Mouse (Mus musculus): ENCODE results near the gene Hexim1. TPM values are rescaled to one million over a fixed set of nuclear protein-coding genes. Genes with fewer than 3 reads are reported as not detected.
A peak's percentile ranks its signal among the peaks of the same experiment; 100 is the strongest.

Gene Hexim1
- total RNA-seq (2021): 10 to 100 TPM; 18.6 to 21.8 TPM
- long read RNA-seq, experiment 1, transcript Hexim1-201 (1 exons, 3,495 nt): major isoform, 6 of 6 reads
- long read RNA-seq, experiment 1, partial matches to known transcripts: 0 of 6 reads
- long read RNA-seq, experiment 1, other reads (novel, unspliced or antisense): 0 of 6 reads
- long read RNA-seq, experiment 2, partial matches to known transcripts: 0 of 1 reads
- long read RNA-seq, experiment 2, other reads (novel, unspliced or antisense): 0 of 1 reads

GRCm38 (mm10) chr11:103116008-103116818 lies at the start of gene Hexim1:
Hexim1 (plus strand) TSS chr11:103116231.
- H3K27ac ChIP-seq: peak within 1 kb of the TSS; percentile 94
- TF ChIP-seq CTCF (IDR thresholded peaks at IDR 0.05): no peak
- peak; percentile 100 for DNase-seq
- intact Hi-C loops (cut with DNase I): loop anchor here (1.0 kb wide), 1 partner anchor 16 kb away; the partner anchor contains the start of gene Hexim2
- peak within 1 kb of the TSS; percentile 86 for H3K4me3 ChIP-seq

DNA sequence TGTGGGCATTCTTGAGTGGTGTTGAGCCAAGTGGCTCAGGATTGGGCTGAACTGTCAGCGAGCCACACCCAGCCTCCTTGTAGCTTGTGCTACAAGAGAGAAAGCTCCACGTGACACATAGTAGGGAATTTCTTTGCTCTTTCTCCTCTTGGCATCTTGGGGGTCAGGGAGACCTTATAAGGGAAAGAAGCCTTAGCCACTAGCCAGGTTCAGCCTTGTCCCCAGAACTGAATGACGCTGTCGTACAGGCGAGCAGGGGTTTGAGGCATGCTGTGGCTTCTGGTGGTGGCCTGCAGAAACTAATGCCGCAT lies 49.0 kb upstream of the Hexim1 start:
- peak; percentile 43 for DNase-seq
- Histone ChIP-seq H3K27ac (peak overlapping the region; percentile 90), H3K4me3 (peak overlapping the region; percentile 5; the same call in 1 of the 2 replicates)
- no peak for TF ChIP-seq CTCF (IDR thresholded peaks at IDR 0.05)
- intact Hi-C loops (cut with DNase I): no loop called here

DNA sequence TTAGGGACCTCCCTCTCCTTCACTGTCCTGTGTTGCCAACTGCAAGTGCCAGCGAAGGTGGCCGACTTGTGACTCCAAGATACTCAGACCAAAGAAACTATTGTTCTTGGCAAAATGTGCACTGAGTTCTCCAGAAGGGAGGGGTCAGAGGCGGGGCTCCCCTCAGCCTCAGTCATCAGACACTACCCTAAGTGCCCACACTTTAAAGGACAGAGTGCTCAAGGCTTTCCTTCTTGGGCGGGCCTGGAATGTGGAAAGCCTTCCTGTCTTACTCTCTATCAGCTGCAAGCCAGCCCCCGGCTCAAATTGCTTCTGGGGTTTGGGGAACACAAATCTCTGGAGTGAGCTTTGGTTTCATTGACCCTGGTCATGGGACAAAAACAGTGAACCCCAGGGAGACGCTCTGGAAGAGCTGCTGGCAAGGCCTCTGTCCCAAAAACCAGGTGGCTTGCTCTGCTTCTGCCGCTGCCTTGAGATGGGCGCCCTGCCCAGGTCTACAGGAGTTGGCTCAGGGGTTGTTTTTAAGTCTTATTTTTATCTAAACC lies 48.5 kb upstream of the Hexim1 start:
- intact Hi-C loops (cut with DNase I): no loop called here
- Histone ChIP-seq H3K4me3 (peak overlapping the region; percentile 5; the same call in 1 of the 2 replicates), H3K27ac (peak overlapping the region; percentile 90)
- peak; percentile 92 for DNase-seq
- no peak for TF ChIP-seq CTCF (IDR thresholded peaks at IDR 0.05)

- intact Hi-C loops (cut with DNase I): no loop called here
- no peak for TF ChIP-seq CTCF (IDR thresholded peaks at IDR 0.05)
- no peak for DNase-seq
- H3K27ac ChIP-seq: peak overlapping the region; percentile 90
- H3K4me3 ChIP-seq: no peak overlapping the region
Observed at GRCm38 (mm10) chr11:103068272-103068671, 47.8 kb upstream of the Hexim1 start.

DNA sequence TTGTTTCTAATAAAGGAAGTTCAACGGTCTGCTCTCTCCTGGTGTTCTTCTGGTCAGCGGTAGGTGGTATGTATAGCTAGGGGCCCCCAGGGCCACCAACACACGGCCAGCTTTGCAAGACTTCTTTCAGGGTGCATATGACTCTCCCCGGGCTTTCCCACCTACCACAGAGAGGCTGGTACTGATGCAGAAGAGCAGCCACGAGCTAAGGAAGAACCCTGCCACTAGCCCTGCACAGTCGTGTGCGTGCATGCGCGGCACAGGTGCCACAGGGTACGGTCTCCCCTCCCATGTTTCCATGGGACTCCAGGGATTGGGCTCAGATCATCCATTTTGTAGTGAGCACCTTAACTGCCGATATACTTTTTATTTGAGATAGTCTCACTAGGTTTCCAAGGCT lies 47.1 kb upstream of the Hexim1 start:
- H3K4me3 ChIP-seq: no peak overlapping the region
- peak; percentile 25 for DNase-seq
- H3K27ac ChIP-seq: peak overlapping the region; percentile 90
- intact Hi-C loops (cut with DNase I): no loop called here
- no peak for TF ChIP-seq CTCF (IDR thresholded peaks at IDR 0.05)

DNA sequence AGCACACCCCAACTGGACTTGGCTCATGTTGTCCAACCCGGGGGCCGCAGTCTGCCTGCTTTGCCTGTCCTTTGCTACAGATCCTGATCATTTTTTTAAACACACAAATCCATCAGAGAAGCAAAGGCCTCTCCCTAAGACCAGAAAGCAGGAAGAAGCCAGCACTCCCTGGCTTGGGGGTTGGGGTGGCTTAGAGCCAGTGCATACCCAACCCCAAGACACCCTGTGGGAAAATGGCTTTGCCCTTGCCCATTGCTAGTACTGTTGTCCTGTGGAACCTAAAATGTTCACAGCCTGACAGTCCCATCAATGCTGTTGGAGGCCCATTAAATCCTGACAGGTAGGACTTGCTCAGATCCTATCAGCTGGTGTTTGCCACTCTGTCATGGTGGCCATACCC lies 46.3 kb upstream of the Hexim1 start:
- intact Hi-C loops (cut with DNase I): no loop called here
- TF ChIP-seq CTCF (IDR thresholded peaks at IDR 0.05): no peak
- H3K4me3 ChIP-seq: no peak overlapping the region
- peak overlapping the region; percentile 90 for H3K27ac ChIP-seq
- peak; percentile 13 for DNase-seq

DNA sequence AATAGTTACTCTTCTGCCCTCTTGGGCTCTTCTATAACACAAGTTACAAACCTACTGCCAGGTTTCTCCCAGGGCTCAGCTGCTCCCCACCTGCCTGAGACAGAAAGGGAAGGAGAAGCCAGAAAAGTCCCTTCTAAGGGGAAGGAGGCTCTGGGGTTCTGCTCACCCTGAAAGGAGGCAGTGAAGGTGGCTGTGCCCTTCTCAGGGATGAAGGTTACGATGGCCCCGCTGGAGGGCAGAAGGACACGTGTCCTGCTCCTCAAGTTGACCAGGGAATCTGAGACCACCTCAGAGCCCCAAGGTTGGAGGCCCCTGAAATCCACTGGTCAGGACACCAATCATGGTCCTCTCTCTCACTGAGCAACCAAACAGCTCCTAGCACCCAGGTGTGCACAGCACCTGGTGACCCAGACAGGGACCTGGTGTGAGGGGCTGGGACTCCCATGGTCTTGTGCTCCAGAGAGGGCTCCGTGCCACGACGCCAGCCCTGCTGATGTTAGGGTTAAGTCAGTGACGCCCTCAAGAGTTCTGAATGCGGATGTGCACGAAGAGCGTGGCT lies 45.6 kb upstream of the Hexim1 start:
- H3K27ac ChIP-seq: peak overlapping the region; percentile 90
- DNase-seq: peak; percentile 21
- intact Hi-C loops (cut with DNase I): no loop called here

GRCm38 (mm10) chr11:103073671-103074070 lies 42.4 kb upstream of the Hexim1 start:
- DNase-seq: peak; percentile 23
- Histone ChIP-seq H3K4me3 (peak overlapping the region; percentile 62), H3K27ac (peak overlapping the region; percentile 57)
- intact Hi-C loops (cut with DNase I): no loop called here
- TF ChIP-seq CTCF (IDR thresholded peaks at IDR 0.05): no peak

More for the DNA sequence above, 45.6 kb upstream of the Hexim1 start:
- no peak overlapping the region for H3K4me3 ChIP-seq
- no peak for TF ChIP-seq CTCF (IDR thresholded peaks at IDR 0.05)

GRCm38 (mm10) chr11:103074121-103074650 lies 41.8 kb upstream of the Hexim1 start:
- DNase-seq: peak; percentile 30
- Histone ChIP-seq H3K4me3 (peak overlapping the region; percentile 62), H3K27ac (peak overlapping the region; percentile 57)
- intact Hi-C loops (cut with DNase I): no loop called here
- TF ChIP-seq CTCF (IDR thresholded peaks at IDR 0.05): no peak

GRCm38 (mm10) chr11:103074796-103075323 lies 41.2 kb upstream of the Hexim1 start:
- intact Hi-C loops (cut with DNase I): loop anchor here (1.0 kb wide), 1 partner anchor 16 kb away; no protein-coding TSS in a partner anchor
- peak; percentile 31 for DNase-seq
- H3K4me3 ChIP-seq: peak overlapping the region; percentile 62
- H3K27ac ChIP-seq: peak overlapping the region; percentile 57
- TF ChIP-seq CTCF (IDR thresholded peaks at IDR 0.05): no peak

DNA sequence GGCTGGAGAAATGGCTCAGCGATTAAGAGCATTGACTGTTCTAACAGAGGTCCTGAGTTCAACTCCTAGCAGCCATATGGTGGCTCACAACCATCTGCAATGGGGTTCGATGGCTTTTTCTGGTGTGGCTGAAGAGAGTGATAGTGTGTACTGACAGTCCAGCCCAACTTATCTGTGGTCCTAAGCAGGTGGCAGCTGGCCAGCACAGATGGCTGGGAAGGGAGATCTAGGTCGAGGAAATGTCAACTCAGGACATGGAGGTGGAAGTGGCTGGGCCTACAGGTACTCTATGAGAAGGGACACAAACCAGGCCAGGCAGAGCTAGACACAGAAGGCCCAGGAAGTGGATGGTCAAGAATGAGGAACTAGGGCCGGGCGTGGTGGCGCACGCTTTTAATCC lies 40.0 kb upstream of the Hexim1 start:
- intact Hi-C loops (cut with DNase I): no loop called here
- Histone ChIP-seq H3K27ac (peak overlapping the region; percentile 13; the same call in 1 of the 2 replicates), H3K4me3 (no peak overlapping the region)
- TF ChIP-seq CTCF (IDR thresholded peaks at IDR 0.05): no peak
- DNase-seq: peak; percentile 69

GRCm38 (mm10) chr11:103076581-103076980 lies 39.5 kb upstream of the Hexim1 start:
- DNase-seq: peak; percentile 17
- Histone ChIP-seq H3K4me3 (no peak overlapping the region), H3K27ac (no peak overlapping the region)
- no peak for TF ChIP-seq CTCF (IDR thresholded peaks at IDR 0.05)
- intact Hi-C loops (cut with DNase I): no loop called here

All from gastrocnemius, adult 2 months (tissue).